Mouse (Mus musculus): Measurements from ENCODE around the gene Ahcyl2. TPM values are rescaled to one million over a fixed set of nuclear protein-coding genes. Genes with fewer than 3 reads are reported as not detected.
A peak's percentile ranks its signal among the peaks of the same experiment; 100 is the strongest.

Gene Ahcyl2
- polyA plus RNA-seq, 1 experiment = 32.6 TPM

DNA sequence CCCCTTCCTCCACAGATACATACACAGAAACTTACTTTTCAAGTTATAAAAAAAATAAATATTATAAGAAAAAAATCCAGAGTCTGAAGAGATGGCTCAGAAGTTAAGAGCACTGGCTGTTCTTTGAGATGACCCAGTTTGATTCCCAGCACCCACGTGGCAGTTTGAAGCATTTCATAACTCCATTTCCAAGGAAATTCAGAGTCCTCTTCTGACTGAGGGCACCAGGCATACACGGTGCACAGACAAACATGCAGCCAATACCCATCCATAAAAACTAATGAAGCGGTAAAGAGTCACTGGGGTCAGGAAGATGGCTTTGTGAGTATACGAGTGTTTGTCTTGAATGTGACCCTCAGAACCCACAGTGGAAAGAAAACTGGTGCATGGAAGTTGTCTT is 52.5 kb downstream of the Ahcyl2 start:
- TF ChIP-seq POLR2A (IDR thresholded peaks at IDR 0.05; ENCODE audit: borderline replicate concordance, extremely low read depth, insufficient read depth, insufficient read length, poor library complexity, severe bottlenecking) (no peak), CTCF (IDR thresholded peaks at IDR 0.05; ENCODE audit: borderline replicate concordance, extremely low read depth, insufficient read depth, insufficient read length) (no peak)
- DNase-seq (ENCODE audit: low read depth) = no peak

DNA sequence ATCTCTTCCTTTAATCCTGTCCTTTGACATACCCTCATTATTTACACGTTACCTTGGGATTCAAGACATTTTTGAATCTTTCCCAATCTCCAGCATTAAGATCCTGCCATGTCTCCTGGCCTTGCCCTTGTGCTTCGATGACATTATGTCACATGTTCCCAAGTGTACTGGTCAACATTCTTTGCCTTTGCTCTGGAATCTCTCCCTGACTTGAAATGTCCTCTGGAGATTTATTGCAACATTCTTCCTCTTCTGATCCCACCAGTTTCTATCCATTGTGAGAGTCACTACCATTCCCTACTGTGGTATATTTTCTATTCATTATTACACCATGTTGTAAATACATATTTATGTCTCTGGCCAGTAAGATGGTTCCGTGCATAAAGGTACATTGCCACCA is 53.1 kb downstream of the Ahcyl2 start:
- TF ChIP-seq CTCF (IDR thresholded peaks at IDR 0.05; ENCODE audit: borderline replicate concordance, extremely low read depth, insufficient read depth, insufficient read length) (no peak), POLR2A (IDR thresholded peaks at IDR 0.05; ENCODE audit: borderline replicate concordance, extremely low read depth, insufficient read depth, insufficient read length, poor library complexity, severe bottlenecking) (no peak)
- no peak for DNase-seq (ENCODE audit: low read depth)

DNA sequence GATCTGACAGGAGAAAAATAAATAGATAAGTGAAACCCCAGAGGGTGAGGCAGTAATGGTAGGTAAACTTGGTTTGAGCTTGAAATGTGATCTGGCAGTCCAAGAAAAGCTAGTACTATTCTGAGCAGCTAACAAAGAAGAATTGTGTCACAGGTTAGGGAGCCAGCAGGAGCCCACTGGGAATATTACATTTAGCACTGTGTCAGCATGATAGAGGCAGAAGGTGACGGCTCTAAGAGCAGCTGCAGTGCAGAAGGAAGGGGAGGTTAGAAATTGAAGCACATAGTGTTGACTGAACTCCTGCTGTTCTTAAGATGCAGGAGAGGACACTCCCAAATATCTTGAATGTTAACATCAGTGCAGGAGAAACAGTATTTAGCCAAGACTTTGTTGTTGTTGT is 54.0 kb downstream of the Ahcyl2 start:
- DNase-seq (ENCODE audit: low read depth) = no peak
- TF ChIP-seq CTCF (IDR thresholded peaks at IDR 0.05; ENCODE audit: borderline replicate concordance, extremely low read depth, insufficient read depth, insufficient read length) (no peak), POLR2A (IDR thresholded peaks at IDR 0.05; ENCODE audit: borderline replicate concordance, extremely low read depth, insufficient read depth, insufficient read length, poor library complexity, severe bottlenecking) (no peak)

DNA sequence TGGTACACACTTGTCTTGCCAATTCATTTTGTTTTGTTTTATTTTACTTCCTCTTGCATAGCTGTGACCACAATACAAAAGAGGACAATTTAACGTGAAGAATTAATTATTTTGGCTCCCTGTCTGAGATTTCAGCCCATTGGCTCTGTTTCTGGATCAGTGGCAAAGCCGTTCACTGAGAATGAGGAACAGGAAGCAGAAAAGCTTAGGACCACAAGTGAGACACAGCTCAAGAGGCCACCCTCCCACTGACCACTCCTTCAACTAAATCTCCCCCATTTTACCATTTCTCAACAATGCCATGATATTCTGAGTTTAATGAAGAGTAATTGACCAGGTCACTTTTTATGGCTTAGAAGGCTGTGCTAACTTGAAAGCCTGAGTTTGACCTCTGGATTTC is 57.5 kb downstream of the Ahcyl2 start:
- no peak for DNase-seq (ENCODE audit: low read depth)
- no peak for TF ChIP-seq POLR2A (IDR thresholded peaks at IDR 0.05; ENCODE audit: borderline replicate concordance, extremely low read depth, insufficient read depth, insufficient read length, poor library complexity, severe bottlenecking)
- TF ChIP-seq CTCF (IDR thresholded peaks at IDR 0.05; ENCODE audit: borderline replicate concordance, extremely low read depth, insufficient read depth, insufficient read length) = no peak

DNA sequence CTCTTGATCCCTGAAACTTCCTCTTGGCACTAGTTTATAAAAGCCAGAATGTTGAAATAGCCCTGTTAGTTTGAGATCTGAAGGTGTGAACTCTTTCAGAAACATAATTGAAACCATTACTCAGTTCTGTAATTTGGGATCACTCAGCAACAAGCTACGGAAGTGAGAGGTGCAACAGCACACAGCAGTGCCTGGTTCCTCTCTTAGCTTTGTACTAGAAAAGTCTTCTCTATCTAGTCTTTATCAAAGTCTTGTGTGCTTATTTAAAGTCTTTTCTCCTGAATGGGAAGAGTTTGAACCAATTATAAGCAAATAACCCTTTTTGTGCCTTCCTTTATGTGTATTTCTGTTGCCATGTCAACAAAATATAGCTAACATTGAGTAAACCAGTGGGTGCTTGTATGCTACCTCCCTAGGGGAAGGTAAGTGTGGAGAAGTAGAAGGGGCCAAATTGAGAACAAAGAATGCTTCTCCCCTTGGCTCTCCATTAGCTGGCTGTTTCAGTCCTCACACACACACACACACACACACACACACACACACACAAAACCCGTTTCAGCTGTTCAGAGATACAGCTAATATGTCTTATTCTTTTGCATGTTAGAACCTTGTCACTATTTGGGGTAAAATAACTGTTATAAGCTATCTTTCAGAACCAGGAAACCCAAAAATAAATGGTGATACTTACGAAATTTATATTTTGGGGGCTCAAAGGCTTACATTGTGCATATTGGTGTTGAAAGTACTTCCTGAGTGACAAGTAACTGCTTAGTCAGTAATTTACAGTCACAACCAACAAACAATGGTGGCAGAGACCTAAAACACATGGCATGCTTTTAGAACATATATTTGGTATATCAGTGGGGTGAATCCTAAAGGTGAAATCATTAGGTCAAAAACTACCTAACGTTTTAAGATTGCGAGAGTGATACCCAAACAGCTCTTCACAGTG is 59.8 kb downstream of the Ahcyl2 start:
- no peak for DNase-seq (ENCODE audit: low read depth)
- TF ChIP-seq POLR2A (IDR thresholded peaks at IDR 0.05; ENCODE audit: borderline replicate concordance, extremely low read depth, insufficient read depth, insufficient read length, poor library complexity, severe bottlenecking) = no peak
- no peak for TF ChIP-seq CTCF (IDR thresholded peaks at IDR 0.05; ENCODE audit: borderline replicate concordance, extremely low read depth, insufficient read depth, insufficient read length)

DNA sequence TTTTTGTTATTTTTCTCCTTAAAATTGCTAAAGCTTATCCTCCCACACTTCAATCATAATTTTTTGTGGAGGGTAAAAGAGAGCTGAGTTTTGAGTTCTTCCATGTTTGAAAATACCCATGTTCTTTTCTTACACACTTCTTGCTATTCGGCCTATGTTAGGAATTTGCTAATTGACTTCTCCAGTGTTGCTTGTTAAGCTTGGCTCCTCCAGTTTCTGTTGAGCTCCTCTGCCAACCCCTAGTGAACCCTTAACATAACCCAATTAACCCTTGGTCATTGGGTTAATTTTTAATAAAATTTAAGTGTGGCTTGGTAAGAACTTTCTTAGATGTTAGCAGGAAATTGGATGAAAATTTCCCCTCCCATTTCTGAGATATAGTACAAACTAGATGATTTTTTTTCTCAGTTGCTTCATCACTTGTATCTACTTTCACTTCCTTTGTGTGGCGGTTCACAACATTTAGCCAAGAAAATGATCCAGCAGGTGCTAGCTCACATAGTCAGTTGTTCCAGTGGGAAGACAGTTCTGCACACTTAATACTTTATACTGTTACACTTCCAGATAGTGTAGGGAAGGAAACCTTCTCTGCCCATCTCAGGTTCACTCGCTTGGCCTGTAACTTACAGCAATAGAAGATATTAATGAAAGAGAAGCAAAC is 60.9 kb downstream of the Ahcyl2 start:
- DNase-seq (ENCODE audit: low read depth) = no peak
- TF ChIP-seq POLR2A (IDR thresholded peaks at IDR 0.05; ENCODE audit: borderline replicate concordance, extremely low read depth, insufficient read depth, insufficient read length, poor library complexity, severe bottlenecking) (no peak), CTCF (IDR thresholded peaks at IDR 0.05; ENCODE audit: borderline replicate concordance, extremely low read depth, insufficient read depth, insufficient read length) (no peak)

DNA sequence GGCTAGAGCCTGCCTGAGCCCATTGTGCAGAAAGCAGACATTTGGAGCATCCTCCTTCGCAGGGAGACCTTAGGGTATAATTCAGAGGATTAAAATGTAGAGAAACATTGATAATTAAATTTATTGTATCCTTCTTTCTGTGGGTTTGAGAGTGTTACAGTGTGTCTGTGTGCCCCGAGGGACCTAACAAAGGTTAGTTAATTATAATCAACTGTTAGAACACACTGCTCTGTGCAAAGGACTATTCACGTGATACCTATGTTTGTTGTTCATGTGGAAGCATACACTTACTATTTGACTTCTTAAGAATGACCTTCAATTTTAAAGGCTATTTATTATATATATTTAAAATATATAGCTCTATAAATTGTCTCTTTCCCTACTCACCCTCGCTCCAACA is 64.5 kb downstream of the Ahcyl2 start:
- TF ChIP-seq POLR2A (IDR thresholded peaks at IDR 0.05; ENCODE audit: borderline replicate concordance, extremely low read depth, insufficient read depth, insufficient read length, poor library complexity, severe bottlenecking) (no peak), CTCF (IDR thresholded peaks at IDR 0.05; ENCODE audit: borderline replicate concordance, extremely low read depth, insufficient read depth, insufficient read length) (no peak)
- no peak for DNase-seq (ENCODE audit: low read depth)

DNA sequence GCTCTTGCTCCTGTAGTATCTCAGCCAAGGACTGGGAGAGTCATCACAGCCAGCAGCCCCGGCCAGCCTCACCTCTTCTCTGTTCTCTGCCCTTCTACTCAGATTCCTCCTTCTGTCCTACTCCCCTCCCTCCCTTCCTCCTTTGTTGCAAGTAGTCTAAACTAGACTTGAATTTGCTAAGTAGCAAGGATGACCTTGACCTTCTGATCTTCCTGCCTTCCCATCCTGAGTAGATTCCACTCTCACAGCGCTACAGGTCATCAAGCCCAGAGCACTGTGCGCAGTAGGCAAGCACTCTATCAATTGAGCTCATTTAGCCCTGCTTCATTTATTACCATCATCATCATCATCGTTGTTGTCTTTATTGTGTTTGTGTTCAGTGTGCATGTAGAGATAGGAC is 65.3 kb downstream of the Ahcyl2 start:
- TF ChIP-seq CTCF (IDR thresholded peaks at IDR 0.05; ENCODE audit: borderline replicate concordance, extremely low read depth, insufficient read depth, insufficient read length) (no peak), POLR2A (IDR thresholded peaks at IDR 0.05; ENCODE audit: borderline replicate concordance, extremely low read depth, insufficient read depth, insufficient read length, poor library complexity, severe bottlenecking) (no peak)
- no peak for DNase-seq (ENCODE audit: low read depth)

DNA sequence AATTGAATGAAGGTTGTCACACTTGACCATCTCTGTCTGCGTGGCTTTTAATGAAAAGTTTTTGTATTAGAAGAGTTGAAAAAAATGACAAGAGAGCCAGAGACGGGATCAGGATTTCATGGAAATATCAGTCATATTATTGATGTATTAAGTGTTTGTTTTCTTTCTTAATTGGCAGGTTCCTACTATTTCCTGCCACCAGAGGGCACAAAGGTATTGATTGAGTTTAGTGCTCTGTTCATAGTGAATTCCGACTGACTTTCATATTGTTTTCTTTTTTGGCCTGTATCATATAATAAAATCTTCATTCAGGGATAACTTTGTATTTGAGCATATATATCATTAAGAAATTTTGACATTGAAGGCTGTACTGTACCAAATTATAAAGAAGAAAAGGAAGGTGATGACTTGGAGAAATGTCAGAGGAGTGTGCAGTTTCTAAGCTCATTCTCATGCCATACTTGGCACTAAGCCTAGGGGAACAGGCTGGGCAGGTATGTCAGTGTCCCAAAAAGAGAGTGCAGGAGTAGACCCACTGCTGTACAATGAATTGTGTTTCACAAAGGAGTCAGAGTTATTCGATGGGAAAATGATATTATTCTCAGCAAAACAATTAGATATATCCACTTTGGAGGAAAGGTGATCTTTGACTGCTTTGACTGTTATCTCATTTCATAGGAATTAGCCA is 65.9 kb downstream of the Ahcyl2 start:
- peak; percentile 65 for DNase-seq (ENCODE audit: low read depth)
- TF ChIP-seq POLR2A (IDR thresholded peaks at IDR 0.05; ENCODE audit: borderline replicate concordance, extremely low read depth, insufficient read depth, insufficient read length, poor library complexity, severe bottlenecking) = no peak
- TF ChIP-seq CTCF (IDR thresholded peaks at IDR 0.05; ENCODE audit: borderline replicate concordance, extremely low read depth, insufficient read depth, insufficient read length) = no peak

DNA sequence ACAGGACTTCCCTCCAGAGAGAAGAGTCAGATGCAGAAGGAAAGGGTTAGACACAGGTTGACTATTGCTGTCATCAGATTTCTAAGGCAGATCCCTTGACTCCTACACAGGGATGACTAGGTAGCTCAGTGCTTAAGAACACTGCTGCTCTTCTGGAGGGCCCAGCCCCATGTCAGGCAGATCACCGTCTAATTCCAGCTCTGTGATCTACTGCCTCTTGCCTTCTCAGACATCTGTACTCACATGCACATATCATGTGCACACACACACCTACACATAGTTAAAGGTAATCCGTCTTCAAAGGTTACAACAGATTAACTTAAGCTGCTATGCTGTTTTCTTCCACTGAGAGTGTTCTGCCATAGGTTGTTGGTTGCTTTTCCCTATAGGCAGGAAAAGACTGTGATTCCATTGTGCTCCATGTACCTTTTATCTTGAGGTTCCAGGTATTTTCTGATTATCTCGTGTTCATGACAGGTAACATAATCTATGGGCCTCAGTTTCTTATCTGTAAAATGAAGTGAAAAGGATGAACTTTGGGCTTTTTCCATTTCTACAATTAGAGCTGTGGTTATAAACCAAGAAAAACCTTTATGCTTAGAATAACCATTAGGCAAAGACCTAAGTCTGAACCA is 67.8 kb downstream of the Ahcyl2 start:
- DNase-seq (ENCODE audit: low read depth) = no peak
- TF ChIP-seq POLR2A (IDR thresholded peaks at IDR 0.05; ENCODE audit: borderline replicate concordance, extremely low read depth, insufficient read depth, insufficient read length, poor library complexity, severe bottlenecking) (no peak), CTCF (IDR thresholded peaks at IDR 0.05; ENCODE audit: borderline replicate concordance, extremely low read depth, insufficient read depth, insufficient read length) (no peak)

DNA sequence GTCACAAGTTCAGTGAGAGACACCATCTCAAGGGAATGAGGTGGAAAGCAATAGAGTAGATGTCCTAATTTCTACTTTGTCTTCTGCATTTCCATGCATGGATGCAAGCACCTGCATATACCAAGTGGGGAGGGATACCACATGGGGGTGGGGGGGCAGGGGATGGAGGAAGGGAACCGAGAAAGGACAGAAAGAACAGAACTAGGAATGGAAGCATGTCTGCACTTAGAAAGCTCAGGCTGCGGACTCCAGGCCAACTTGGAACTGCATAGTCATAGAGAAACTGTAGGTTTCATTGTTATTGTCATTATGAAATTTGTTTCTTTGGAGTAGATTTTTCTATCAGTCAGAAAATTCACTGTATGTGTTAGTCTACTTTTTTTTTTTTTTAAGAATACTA is 69.8 kb downstream of the Ahcyl2 start:
- no peak for TF ChIP-seq CTCF (IDR thresholded peaks at IDR 0.05; ENCODE audit: borderline replicate concordance, extremely low read depth, insufficient read depth, insufficient read length)
- TF ChIP-seq POLR2A (IDR thresholded peaks at IDR 0.05; ENCODE audit: borderline replicate concordance, extremely low read depth, insufficient read depth, insufficient read length, poor library complexity, severe bottlenecking) = no peak
- no peak for DNase-seq (ENCODE audit: low read depth)
